Mouse (Mus musculus) spleen, postnatal 14 days (tissue): ENCODE measurements around the gene Hdac5.

Source experiments
- DNase-seq, 2 experiments: peaks; one replicate each; pipeline ENCODE4 v3.0.0; 2021 to 2022; ENCODE audit warnings: low spot score in 2 of 2

Gene Hdac5

DNA sequence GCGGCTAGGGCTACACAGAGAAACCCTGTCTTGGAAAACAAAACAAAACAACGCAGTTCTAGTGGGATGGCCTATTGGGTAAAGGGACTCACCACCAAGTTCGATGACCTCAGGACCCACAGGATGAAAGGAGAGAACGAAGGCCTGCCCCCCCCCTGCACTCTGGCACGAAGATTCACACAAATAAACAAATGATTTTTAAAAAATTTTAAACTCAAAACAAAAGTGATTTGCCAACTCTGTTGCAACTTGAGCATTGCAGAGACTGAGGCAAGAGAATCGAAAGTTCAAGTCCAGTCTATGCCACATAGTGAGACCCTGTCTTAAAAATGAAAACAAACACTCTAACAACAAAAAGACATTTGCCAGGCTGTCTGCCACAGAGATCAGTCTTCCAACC, 10.7 kb upstream of the Hdac5 start:
- no peak for DNase-seq

DNA sequence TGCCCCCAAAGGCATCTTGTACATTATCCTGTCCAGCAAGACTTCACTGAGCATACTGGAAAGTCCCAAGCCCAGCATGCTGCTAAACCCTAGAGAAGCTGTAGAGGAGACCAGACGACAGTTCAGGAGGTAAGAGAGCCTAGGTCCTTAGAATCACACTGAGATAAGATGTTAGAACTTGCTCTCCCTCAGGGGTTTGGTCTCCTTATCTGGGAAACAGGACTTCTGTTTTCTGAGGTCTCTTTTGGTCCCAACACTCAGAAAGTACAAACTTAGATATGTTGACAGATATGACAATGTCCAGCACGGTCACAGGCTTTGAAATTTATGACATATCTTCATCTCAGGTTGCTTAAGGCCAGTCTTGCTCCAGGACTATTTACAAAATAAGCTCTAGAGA, 6.1 kb upstream of the Hdac5 start:
- no peak for DNase-seq

DNA sequence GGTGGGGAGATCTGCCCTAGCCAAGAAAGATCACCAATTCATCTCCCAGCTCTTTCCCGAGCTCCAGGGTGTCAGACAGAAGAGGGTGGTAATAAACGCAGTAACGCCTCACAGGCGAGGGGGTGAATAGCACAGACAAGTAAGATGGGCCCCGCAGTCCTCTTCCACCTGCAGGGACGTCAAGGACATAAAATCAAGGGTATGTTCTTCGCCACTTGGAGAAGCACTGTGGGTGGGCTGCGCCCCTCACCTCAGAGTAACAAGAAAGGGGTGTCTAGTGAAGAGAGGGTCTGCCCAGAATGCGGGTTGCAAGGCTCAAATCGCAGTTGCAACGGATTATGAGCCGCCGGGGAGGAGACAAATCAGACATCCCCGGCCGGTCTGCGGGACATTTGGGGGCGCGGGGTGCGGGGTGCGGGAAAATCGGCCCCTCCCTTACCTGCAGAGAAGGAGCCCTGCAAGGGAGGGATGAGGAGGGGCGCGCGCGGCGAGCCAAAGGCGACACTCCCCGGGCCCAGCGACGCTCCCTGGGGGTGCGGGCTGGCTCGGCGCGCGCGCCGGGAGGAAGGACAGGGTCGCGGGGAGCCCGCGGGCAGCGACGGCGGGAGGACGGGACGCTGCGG, 524 bp downstream of the Hdac5 start:
- no peak for DNase-seq

- no peak for DNase-seq
Measured at GRCm38 (mm10) chr11:102228646-102229268, 1.2 kb downstream of the Hdac5 start.

DNA sequence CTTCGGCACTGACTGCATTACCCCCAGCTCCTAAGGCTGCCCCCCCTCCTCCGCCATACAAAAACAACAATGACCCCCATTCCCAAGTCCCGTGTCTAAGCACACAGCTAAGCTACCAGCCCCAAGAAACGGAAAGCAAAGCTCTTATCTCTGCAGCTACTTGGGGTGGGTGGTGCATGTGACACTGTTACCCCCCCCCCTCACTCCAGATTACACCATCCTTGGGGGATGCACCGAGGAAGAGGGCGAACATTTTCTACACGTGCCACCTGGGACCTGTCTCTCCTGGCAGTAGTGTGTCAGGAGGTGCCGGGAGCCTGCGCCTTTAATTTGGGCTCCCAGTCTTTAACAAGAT, 1.8 kb downstream of the Hdac5 start:
- DNase-seq, result no peak

DNA sequence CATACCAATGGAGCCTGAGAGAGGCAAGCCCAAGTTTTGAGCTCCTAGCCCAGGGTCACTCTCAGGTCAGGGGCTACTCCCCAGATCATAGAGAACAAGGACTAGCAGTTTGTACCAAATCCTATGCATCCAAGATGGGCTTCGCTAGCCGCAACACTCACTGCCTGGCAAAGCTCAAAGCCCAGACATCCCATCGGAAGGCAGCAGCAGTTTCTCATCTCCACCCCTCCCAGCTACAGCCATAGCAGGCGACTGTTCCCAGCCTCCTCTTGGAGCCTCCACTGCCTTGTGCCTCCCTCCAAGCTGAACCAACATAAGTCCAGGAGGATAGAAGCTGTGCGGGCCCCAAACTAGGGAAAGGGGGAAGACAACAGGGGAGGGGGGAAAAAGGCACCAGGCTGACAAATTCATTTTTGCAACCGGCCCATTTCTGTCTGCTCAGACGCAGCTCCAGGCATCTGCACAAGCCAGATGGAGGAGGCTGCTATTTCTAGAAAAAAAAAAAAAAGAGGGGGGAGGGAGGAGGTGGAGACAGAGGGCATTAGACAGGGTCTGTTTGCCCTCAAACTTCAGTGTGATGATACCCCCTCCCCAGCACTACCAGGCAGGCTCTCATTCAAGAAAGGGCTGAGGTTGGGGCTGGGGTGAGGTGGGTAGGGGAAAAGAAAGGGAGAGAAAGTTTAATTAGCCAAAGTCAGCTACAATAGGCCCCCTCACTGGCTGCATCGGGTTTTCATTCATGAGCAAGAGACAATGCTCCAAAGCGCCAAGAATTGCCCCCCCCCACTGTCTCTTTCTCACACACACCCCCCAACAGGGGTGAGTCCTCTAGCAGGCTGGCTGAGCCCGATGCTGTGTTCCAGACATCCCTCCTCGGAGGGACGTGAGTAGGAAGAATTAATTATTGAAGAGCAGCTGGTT, 2.4 kb downstream of the Hdac5 start:
- DNase-seq, result no peak

DNA sequence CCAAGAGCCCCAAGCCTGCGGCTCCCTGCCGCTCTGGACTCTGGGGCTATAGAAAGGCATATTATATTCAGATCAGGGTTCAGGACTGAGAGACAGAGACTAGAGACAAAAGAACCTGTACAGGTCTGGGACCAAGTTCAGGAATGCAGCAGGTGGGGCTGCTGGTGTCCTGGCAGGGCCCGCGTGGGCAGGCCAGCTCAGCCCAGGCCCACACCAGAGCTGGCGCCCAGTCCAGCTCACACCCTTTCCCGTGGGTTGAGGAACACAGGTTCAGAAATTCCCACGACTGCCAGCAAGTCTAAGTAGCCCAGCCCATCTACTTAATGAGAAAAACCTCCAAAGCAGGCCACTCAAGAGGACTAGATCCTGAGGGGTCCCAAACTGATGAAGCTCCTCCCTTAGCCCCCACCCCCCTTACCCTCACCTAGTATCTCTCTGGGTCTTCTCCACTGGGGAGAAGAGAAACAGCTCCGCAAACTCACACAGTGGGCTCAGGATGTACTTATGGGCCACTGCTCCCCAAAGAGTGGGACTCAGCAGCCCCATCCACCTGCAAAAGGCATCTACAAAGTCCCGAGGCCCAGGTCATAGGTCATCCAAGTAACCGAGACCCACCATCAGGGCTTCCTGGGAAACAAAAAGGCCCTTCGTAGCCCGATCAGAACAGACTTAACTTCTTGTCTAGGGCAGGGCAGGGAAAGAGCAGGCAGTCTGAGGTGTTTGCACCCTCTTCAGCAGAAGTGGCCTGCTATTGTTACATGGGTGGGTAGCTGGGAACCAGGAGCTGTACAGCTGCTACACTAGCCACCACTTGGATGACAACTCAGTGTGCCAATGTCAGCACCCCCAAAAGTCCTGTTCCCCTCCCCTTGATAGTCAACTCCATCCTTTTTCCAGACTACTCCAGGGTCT, 3.6 kb downstream of the Hdac5 start:
- DNase-seq, result no peak

- no peak for DNase-seq
Measured at GRCm38 (mm10) chr11:102225221-102225620, 4.7 kb downstream of the Hdac5 start.

GRCm38 (mm10) chr11:102224686-102225085, 5.3 kb downstream of the Hdac5 start:
- no peak for DNase-seq

GRCm38 (mm10) chr11:102223166-102223565, 6.8 kb downstream of the Hdac5 start:
- peak; percentile 44 to 71 for DNase-seq

GRCm38 (mm10) chr11:102221954-102222351, 8.0 kb downstream of the Hdac5 start:
- no peak for DNase-seq

DNA sequence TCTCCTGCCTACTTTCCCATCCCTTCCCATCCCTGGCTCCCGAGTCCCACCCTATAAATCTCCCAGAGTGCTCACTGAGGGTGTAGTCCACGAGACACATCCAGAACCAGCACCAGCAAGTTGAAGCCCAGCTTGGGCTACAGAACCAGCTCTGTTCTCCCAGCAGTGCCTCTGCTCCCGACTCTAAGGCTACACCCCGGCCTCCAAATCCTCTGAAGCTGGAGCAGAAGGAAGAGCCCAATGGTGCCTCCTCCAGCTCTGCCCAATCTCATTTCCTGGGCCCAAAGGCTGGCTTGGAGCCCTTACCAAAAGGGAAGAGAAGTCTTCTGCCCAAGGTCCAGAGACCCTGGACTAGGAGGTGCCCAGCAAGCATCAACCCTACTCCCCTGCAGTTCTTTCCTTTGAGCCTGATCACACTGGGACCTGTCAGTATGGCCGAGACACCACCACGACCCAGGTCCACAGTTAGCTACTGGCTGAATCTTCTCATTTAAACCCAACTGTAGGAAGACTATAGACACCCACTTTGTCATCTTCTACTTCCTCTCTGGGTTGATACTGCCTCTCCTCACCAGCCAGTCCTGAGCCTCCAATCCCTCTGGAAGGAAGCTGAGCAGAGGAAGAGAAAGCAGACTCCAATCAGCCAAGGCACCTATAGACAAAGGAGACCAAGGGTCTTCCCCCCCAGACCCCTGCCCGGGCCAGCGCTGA, 8.6 kb downstream of the Hdac5 start:
- DNase-seq, result no peak

GRCm38 (mm10) chr11:102220451-102220850, 9.5 kb downstream of the Hdac5 start:
- no peak for DNase-seq

DNA sequence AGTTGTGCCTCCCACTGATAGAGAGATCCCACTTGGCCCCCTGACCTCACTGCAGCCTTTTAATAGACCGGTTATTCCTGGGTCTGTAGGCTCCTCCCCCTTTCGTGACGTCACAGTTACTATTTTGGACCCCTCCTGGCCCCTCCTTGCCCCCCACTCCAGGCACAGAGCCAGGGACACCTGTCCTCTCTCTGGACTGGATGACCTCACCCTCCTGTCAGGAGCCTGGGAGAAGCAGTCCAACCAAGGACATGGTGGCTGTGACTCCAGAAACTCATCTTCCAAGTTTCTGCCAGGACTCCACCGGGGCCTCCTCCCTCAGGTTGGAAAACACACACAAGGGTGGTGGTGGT, 10.0 kb downstream of the Hdac5 start:
- DNase-seq, result no peak

- no peak for DNase-seq
Measured at GRCm38 (mm10) chr11:102219247-102219993, 10.5 kb downstream of the Hdac5 start.

DNA sequence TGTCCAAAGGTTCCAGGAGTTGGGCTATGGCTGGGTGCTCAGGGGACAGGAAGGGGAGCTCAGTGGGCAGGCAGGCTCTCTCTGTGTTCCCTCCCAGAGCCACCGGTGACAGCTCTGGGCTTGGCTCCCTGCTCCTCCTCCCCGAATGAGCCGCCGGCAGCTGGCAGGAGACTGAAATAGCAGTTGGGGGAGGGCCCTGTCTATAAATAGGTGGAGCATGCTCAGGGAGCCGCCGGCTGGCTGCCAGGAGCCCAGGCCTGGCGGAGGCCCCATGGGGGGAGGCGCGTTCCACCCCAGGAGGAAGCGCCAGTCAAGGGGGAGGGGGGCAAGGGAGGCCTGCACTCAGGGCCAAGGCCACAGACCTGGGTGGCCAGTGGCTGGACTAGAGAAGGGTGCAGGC, 11.2 kb downstream of the Hdac5 start:
- peak; percentile 59 to 64 for DNase-seq

- DNase-seq, result no peak
Measured at GRCm38 (mm10) chr11:102217876-102218430, 12.0 kb downstream of the Hdac5 start.

DNA sequence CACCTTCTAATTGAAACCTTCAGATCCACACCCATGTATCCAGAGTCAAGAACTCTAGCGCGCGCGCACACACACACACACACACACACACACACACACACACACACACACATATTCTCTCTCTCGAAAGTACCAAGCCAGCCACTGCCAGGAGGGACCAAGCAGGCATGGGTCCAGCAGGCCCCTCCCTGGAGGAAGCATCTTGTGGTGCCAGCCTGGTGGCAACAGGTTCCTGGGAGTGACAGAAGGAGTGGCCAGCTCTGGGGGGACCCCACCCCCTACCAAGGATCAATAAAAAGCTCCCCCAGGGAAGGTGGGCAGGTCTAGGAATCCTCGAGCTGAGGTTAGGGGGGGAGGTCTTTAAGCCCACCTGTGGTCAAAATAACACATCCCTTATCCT, 12.6 kb downstream of the Hdac5 start:
- DNase-seq, result no peak

- no peak for DNase-seq
Measured at GRCm38 (mm10) chr11:102216886-102217240, 13.1 kb downstream of the Hdac5 start.
